Mouse (Mus musculus) ES-E14 (cell line): Measurements from ENCODE around the gene Frat2.

Experiments used
- CHD2 ChIP-seq: IDR thresholded peaks from 2 replicates; pipeline ENCODE4 v1.6.1; 2014; ENCODE audit warnings: mild to moderate bottlenecking, low read depth, low read length, inconsistent platforms
- HCFC1 ChIP-seq: IDR thresholded peaks from 2 replicates; pipeline ENCODE4 v1.6.1; 2012; ENCODE audit warnings: low read length, inconsistent platforms, borderline replicate concordance; ENCODE audit not compliant: insufficient read depth
- ZC3H11A ChIP-seq: IDR thresholded peaks from 2 replicates; pipeline ENCODE4 v1.6.1; 2012; ENCODE audit warnings: low read depth, mild to moderate bottlenecking, inconsistent platforms, low read length, borderline replicate concordance
- ZNF384 ChIP-seq: IDR thresholded peaks from 2 replicates; pipeline ENCODE4 v1.6.1; 2012; ENCODE audit warnings: low read depth, low read length, inconsistent platforms

GRCm38 (mm10) chr19:41807497-41807896 lies 40.4 kb downstream of the Frat2 start:
- TF ChIP-seq HCFC1, result no peak
- TF ChIP-seq ZNF384, result no peak
- no peak for TF ChIP-seq ZC3H11A
- TF ChIP-seq CHD2, result no peak
